Mouse (Mus musculus) left cerebral cortex, postnatal 10 days (tissue): ENCODE data around the gene Crabp2. TPM values are rescaled to one million over a fixed set of nuclear protein-coding genes. Genes with fewer than 3 reads are reported as not detected.

Source experiments
- DNase-seq, 2 experiments: peaks; one replicate each; pipeline ENCODE4 v3.0.0; 2021 to 2022; ENCODE audit warnings: low spot score in 2 of 2, mixed read lengths in 1 of 2; ENCODE audit errors: extremely low spot score in 1 of 2
- intact Hi-C: fragments of 180-260 bp; cut with DNase I; formaldehyde crosslinking; loops from one replicate; pipeline ENCODE4 v1.15.1; 2025
- total RNA-seq, 2 experiments: library from RNA; stranded (reverse); gene quantifications; 2 replicates each; pipeline ENCODE4 v1.2.3; 2021

Crabp2 gene
- total RNA-seq, 2 experiments from 2014 or later, result 4.9 to 5.7 TPM

DNA sequence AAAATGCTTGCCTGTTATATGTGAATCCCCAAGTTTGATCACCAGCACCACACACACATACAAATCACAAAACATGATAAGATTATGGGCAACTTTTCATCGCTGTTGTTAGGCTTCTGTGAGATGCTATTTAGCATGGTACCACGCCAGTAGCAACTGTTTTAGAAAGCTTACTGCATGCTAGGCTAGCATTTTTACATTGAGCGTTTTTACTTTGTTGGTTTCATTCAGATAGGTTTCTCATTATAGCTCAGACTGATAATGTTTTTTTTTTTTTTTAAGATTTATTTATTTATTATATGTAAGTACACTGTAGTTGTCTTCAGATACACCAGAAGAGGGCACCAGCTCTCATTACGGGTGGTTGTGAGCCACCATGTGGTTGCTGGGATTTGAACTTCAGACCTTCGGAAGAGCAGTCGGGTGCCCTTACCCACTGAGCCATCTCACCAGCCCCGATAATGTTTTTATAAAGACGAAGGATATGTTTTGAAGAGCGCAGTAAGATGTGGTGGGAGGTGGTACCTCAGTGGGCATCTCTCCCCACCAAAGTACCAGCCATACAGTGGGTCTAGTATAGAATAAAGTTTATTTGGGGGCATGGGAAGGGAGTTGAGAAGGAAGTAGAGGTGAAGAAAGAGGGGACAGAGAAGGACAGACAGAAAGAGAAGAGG lies 28.1 kb upstream of the Crabp2 start:
- intact Hi-C loops, result no loop called here
- no peak for DNase-seq

DNA sequence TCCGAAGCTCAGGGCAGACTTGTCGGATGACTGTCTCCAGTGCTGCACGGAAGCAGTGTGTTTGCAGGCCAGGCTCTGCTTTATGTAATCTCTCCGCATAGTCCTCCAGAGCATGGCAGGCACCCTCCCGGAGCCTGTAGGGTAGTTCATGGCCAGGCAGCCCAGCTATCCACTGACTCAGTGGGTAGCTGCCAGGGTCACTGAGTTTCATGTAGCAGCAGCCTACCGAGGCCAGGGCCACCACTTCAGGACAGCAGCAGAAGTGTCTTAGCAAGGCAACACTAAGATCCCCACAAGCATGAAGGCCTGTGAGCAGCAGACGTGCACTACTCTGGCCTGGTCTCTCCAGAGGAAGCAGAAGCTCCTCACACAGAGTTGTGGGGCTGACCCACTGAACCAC lies 23.5 kb upstream of the Crabp2 start:
- no peak for DNase-seq
- intact Hi-C loops, result no loop called here

DNA sequence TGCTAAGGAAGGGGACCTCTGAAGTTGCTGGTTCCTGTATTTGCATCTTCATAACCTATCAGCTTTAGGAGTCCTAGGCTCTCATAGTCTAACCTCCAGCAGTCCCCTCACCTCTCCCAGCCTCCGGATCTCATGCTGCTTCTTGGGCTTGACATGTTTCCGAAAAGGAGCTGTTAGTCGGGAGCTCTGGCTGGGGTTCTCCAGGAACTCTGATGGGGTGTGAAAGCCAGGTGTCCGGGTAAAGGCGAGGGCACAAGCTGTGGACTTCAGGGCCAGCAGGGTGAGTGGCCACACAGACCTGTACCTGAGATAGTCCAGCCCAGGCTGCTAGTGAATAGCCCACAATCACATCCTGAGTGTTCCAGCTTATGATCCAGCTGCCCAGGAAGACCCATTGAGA lies 21.0 kb upstream of the Crabp2 start:
- DNase-seq, result no peak
- intact Hi-C loops, result no loop called here

DNA sequence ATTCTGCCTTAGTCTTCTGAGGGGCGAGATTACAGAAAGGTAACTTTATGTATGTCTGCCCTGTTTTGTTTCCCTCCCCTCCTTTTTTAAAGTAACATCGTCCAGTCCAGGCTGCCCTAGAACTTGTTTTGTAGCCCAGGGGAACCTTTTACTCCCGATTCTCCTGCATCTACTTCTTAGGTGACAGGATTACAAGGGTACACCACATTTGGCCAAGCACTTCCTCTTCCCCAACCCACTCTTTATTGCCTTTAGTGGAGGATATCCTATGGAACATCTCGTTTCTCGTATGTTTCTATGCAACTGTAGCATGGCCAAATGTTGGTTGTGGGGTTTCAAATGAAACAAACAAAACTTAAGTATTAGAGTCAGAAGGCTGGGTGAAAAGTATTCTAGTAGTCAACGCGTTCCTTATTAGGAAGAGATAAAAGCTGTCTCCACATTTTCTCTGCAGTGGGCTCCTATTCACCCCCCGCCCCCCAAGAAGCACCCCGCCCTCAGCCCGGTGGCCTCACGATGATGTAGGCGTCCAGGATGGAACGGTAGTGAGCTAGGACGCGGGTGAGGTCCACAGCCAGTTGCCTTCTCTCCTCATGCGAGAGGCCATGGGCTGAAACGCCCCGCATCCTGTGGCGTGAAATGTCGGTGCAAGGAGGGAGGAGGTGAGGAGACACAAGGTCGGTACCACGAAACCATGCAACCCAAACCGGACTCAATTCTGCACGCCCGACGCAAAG lies 19.0 kb upstream of the Crabp2 start:
- no peak for DNase-seq
- intact Hi-C loops, result no loop called here

DNA sequence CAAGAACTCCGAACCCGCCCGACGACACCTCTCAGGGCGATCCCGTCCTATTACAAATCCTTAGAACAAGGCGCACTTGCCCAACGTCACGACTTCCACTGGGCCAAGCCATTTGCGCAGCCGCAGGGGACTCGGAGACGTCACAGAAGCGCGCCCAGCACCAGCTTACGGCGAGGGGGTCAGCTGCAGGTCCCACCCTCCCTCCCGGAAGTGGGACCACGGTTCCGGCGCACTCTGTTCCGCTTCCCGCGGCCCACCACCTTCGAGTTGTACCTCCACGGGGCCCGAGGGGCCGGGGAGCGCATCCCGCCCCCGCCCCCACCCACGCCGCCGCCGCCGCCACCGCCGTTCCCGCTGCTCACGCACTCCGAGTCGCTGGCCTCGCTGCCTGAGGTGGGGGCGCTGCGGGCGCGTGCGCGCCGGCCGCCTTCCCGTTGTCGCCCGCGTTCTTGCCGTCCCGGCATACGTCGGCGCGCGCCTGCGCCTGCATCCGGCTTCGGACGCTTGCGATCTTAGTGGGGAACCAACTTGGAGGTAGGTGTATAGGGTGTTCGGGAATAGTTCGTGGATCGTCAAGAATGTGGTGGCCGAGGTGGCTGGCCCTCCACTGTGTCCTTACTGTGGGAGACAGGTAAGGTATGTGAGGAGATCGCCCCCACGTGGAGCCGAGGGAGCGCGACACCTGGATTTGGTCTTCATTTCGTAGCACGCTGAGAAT lies 18.2 kb upstream of the Crabp2 start, which contains the start of the genes Isg20l2 and Rrnad1:
TSS of gene Isg20l2 (plus strand) at position 237 of the 718 bp plus-strand sequence.
TSS of gene Rrnad1 (minus strand) at position 640 of the 718 bp plus-strand sequence.
- peak; percentile 98 for DNase-seq
- intact Hi-C loops, result no loop called here

DNA sequence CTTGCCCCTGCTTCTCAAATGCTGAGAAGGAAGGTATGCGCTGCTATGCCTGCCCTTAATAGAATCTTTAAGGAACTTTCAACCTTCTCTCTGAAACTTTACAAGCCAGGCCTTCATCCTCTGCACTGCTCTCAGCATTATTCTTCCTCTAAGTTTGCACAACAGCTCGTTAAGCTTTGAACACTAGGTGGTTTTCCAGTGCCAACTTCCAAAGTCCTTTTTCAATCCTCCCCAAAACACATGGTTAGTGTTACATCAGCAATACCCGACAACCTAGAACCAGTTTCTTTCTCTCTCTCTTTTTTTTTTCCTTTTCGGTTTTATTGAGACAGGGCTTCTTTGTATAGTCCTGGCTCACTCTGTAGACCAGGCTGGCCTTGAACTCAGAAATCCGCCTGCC lies 14.4 kb upstream of the Crabp2 start:
- intact Hi-C loops, result loop anchor here (2.0 kb wide), 1 partner anchor 29 kb away; no protein-coding TSS in a partner anchor
- DNase-seq, result no peak

DNA sequence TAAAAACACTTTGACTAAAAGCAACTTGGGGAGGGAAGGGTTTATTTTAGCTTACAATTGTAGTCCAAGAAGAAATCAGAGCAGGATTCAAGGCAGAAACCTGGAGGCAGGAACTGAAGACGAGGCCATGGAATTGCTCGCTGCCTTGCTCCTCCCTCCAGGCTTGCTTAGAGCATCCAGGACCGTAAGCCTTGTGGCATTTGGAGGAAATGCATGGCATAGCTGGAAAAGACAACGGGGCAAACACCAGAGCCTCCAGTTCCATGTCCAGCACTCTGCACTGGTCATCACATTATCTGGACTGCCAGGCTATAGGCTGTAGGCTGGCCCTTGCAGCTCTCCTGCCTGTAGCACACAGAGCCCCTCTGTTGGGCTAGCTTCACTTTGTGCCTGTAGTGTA lies 14.0 kb upstream of the Crabp2 start:
- DNase-seq, result no peak
- intact Hi-C loops, result loop anchor here (2.0 kb wide), 1 partner anchor 28 kb away; no protein-coding TSS in a partner anchor

DNA sequence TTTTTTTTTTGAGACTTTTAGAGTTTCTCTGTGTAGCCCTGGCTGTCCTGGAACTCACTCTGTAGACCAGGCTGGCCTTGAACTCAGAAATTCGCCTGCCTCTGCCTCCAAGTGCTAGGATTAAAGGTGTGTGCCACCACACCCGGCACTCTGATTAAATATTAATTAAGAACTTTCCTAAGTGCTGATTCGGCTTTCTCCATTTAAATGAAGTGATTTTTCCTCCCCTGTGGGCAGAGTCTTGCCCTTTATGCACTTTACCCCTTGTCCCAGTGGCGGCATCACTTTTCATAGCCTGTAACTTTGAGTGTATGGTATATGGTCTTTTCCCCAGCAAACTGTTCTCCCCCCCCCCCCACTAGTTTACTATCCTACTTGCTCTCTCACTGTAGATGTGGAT lies 13.3 kb upstream of the Crabp2 start:
- DNase-seq, result no peak
- intact Hi-C loops, result loop anchor here (2.0 kb wide), 1 partner anchor 28 kb away; no protein-coding TSS in a partner anchor

DNA sequence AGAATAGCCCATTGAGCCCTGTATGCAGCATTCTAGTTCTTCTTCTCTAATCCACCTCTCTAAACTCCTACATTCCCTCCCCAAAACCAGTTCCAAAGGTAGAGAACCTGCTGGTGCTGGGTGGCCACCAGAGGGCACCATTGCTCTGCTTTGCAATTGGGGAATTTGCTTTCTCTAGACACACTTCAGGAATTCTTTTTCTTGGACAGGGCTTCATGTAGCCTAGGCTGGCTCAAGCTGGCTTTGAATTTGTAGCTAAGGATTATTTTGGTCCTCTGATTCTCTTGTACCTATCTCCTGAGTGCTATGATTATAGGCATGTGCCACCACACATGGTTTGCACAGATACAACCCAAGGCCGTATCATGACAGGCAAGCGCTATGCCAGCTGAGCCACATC lies 12.7 kb upstream of the Crabp2 start:
- intact Hi-C loops, result loop anchor here (2.0 kb wide), 2 partner anchors 27 to 135 kb away; no protein-coding TSS in a partner anchor
- peak; percentile 67 to 90 for DNase-seq

DNA sequence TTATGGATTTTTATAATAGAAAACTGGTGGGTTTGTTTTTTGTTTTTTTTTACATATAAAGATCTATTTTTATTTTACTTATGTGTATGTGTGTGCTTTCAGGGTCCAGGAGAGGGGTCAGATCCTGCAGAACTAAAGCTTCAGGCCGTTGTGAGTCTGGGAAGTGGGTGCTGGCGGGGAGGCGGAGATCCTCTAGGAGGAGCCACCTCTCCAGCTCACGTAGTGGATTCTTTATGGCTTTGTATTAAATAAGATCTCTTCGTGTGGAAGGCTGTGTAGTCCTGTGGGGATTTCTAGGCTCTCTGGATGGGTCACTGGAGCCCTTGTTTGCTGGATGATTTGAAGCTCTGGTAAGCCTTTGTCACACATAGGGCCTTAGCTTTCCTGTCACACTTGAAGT lies 7.9 kb upstream of the Crabp2 start:
- intact Hi-C loops, result no loop called here
- DNase-seq, result no peak

DNA sequence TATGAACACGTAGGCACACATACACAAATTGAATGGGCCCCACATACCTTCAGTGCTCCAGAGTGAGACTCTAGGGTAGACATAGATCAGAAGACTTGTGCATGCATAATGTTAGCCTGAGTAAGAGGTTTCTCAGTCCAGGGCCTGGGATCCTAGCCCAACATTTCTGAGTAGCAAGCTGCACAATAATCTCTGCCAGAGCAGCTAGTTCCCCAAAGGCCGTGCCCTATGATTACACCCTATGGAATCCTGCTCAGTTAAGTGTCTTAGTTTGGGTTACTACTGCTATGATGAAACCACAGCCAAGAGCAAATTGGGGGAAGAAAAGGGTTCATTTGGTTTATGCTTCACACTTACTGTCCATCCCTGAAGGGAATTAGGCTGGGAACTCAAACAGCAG lies 6.0 kb upstream of the Crabp2 start:
- DNase-seq, result no peak
- intact Hi-C loops, result no loop called here

DNA sequence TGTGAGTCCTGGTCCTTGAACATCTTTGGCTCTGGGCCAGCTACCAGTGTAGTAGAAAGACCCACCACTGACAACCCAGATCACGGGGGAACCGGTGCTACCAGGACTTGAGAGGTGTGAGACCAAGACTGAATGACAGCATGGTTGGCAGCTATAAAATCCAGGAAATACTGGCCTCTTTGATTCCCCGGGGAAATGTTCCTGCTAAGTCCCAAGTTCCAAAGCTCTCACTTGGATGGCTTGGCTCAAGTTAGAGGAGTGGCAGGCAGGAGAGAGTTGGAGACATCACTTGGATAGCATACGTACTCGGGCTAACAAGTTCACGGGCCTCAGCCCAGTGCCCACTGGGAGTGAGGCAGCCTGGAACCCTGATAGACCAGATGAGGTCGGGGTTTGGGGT lies 4.9 kb upstream of the Crabp2 start:
- no peak for DNase-seq
- intact Hi-C loops, result no loop called here

DNA sequence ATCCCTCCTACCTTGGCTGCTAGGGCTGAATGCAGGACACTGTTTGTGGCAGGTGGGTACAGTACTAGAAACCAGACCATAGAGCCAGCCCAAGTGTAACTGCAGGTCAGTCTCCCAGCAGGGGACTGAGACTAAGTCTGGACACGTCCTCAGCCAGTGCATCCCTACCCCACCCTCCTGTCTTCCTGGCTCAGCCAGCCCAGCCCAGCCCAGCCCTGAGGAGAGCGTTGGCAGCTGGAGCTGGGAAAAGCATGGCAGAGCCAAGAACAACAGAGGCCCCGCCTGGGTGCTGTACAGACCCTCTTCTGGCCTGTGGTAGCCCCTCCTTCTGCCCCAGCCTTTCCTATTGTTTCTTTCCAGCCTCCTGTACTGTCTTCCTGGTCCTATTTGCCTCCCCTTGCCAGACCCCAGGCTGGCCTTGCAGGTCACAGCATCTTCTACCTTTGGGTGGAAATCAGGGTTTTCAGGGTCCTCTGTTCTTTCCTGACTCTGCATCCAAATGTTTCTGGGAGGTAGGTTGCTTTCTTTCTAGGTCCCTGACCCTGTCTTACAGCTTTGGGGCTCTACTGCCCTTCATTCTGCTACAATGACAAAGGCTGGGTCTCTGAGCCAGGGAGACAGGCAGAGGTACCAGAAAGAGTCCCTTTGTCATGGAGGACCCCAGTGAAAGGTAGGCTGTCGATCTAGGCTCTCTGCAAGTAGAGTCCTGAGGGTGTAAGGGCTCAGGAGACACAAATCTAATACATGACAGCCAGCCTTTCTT lies 3.4 kb upstream of the Crabp2 start:
- intact Hi-C loops, result no loop called here
- peak in 1 of 2 experiments; percentile 51 for DNase-seq

DNA sequence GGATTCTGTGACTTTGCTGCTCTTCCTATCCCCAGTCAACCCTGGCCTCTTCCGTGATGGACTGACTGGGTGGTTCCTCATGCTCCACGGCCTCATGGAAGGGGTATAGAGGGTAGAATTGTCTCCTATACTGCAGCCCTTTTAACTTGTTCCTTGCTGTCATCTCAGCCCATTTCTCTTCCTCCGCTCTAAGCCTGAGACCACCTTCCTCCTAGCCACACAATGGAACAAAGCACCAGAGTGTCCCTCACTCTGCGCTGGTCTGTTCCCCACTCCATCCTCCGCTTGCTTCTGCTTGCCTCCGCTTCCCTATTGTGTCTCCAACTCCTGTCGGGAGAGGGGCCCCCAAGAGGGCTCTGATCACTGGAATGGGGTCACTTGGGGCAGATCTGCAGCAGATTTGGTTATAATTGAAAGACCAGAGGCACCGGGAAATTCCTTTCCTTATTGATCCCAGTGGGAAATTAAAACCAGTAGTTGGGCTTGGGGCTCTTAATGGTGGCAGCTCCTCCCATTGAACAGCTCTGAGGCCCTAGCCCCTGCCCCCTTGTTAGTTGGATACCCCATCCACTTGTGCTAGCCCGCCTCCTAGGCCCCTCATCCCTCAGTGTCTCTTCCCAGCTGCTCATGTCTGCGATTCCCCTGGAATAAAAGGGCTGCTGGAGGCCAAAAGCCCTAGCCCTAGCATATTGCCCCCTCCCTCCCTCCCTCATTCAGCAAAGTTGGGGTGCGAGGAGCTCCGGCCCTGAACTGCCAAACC lies 2.5 kb upstream of the Crabp2 start:
- no peak for DNase-seq
- intact Hi-C loops, result no loop called here

DNA sequence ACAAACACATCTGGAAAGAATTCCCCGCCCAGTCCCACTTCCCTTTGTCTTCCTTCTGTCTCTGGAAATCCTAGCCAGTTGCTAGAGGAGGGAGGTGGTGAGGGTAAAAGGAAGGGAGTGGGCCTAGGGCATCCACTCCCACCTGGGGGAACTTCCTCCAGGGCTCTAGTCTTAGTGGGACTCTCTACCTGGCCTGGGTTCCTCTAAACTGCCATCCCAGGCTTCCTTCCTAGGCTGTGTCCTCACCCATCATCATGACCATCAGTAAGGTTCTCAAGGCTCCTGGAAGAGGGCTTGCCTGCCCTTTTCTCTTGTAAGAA lies 2.0 kb upstream of the Crabp2 start:
- no peak for DNase-seq
- intact Hi-C loops, result no loop called here

DNA sequence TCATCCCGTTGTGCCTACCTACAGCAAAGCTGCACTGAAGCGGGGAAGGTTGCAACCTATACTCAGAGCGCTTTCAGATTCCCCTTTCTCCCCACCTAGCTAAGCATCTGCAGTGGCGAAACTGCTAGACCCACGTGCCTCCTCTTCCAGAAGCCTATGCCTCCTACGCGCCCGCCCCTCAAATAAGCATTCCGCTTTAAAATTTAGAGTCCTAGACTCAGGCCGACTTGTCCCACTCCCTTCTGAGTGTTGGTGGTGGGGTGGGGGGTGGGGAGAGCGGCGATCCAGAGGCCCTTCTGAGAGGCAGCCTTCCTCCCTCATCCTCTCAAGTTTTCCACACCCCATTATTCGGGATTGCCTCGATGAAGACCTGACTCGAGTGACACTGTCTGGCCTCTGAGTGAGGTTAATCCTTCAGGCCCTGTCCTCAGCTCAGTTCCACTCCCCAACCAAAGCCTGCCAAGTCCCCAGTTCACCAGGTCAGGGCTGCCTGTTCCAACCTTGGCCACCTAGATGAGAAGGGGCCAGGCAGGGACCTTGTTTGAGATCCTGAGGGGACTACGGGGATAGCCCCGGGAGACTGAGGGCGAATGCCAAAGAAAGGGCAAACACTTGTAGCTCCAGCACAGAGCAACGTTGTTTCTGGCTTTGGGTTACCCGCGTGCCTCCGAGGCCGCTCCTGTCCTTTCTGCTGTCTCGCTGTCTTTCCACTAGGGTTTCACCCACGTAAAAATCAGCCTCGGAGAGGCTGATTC lies 1.2 kb upstream of the Crabp2 start:
- intact Hi-C loops, result no loop called here
- DNase-seq, result no peak

DNA sequence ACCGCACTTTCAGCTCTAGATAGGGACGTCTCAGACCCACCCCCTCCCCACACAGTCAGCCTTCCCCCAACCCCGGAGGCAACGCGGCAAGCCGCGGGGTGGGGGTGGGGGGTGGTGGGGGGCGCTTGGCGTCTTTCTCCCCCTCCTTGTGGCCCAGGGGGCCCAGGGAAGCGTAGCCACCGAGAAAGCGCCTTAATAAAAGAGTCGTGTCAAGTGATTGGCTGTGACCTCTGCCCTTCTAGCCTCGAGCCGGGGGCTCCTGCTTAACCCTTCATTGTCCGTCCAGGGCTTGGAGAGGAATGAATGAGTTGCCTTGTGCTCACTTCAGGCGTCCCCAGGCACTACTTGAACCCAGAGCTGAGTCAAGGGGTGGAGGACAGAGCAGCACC lies 661 bp upstream of the Crabp2 start:
- intact Hi-C loops, result no loop called here
- no peak for DNase-seq
